Mouse (Mus musculus) kidney, postnatal 4 days (tissue): Measurements from ENCODE around the gene Kctd11.

Source experiments
- DNase-seq, 2 experiments: peaks; one replicate each; pipeline ENCODE4 v3.0.0; 2021; ENCODE audit warnings: mixed read lengths in 2 of 2

Kctd11 gene

DNA sequence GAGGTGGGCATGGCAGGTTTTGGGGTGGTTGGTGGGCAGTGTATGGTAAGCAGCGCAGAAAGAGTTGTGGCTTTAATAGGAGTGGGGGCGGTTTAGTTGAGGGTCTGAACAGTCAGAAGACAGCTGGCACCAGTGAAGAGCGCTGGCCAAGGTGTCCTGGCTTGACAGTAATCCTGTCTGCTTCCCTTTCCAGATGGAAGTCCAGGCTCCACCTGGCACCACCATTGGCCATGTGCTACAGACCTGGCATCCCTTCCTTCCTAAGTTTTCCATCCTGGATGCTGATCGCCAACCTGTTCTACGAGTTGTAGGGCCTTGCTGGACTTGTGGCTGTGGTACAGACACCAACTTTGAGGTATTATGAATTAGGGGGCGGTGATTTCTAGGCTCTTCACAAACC lies 33.2 kb downstream of the Kctd11 start:
- no peak for DNase-seq

DNA sequence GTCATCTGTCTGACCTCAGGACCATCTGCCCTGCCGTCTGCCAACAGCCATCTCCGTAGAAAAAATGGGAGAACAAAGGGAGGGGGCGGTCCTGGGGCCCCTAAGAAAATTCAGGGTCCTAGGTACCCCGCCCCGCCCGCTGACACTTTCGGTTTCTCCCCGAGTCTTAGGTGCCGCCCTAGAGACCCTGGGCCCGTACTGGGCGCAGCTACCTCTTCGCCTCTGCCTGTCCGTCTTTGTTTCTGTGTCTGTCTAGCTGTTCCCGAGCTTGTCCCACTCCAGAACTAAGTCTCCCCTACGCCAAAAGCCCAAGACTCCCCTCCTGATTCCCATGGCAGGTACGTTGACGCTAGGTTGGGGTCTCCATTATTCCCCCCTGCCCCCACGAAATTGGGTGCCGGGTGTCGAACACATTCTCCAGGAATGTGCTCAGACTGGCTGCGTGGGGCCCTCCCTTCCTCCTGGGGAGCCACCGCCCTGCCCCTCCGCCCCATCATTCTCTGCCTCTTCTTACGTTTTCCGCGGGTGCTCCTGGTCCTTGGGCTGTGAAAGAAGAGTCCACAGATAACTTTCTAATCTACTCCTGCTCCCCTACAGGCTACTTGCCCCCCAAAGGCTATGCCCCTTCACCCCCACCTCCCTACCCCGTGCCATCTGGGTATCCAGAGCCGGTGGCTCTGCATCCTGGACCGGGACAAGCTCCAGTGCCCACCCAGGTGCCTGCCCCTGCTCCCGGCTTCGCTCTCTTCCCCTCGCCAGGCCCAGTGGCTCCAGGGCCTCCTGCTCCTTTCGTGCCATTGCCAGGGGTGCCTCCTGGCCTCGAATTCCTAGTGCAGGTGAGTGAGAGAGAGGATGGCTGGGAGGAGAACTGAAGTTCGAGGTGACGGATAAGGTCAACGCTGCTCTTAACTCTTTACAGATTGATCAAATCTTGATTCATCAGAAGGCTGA lies 34.2 kb downstream of the Kctd11 start:
- DNase-seq: peak; percentile 39 to 58

- DNase-seq: peak; percentile 95 to 97
Observed at GRCm38 (mm10) chr11:69846198-69846680, 35.0 kb downstream of the Kctd11 start, which contains the start of gene Plscr3. Gene Plscr3 (plus strand): TSS chr11:69846376.

DNA sequence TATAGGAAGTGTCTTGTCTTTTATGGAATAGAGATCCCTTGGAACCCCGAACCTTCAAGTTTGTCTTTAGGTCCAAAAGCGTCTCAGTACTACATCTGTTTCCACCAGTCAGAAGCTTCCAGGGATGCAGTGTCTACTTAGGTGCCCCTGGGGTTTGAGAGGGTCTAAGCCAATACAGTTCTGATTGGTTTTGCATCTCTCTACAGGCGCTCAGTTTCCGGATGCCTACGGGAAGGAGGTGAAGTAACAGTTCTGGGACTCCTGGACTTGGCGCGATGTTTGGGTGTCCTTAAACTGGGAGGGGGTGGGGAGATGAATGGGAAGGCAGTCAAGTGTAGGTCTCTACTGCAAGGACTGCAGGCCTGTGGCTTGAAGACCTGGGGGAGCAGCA lies 42.5 kb downstream of the Kctd11 start:
- no peak for DNase-seq

DNA sequence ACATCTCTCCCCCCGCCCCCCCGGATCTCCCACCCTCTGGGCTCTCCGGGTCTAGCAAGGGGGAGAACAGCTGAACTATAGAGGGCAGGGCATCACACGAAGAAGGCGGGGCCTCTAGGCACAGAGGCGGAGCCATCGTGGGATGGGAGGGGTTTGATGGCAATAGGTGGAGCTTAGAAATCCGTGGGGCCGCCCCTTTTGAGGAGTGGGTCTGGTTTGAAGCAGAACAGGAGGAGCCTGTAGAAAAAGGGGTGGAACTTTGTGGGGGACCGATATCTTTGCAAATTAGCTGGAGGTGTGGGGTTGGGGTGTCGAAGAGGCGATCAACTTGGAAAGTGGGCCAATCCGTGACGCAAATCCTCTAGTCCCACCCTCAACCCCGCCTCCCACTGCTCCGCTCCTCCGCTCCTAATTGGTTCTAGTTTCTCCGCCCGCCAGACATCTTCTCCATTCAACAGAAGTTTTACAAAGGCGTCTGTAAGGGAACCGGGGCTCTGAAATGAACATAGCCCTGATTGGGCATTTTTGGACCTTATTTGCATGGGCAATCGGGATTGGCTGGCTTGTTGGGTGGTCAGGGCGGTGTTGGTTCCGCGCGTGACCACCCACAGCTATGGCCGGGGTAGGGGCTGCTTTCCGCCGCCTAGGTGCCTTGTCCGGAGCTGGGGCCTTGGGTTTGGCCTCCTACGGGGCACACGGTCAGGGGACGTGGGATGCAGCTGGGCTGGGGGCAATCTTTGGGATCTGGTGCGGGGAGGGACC lies 43.1 kb downstream of the Kctd11 start, which contains the start of gene Tmem256:
TSS of gene Tmem256 (plus strand) at position 563 of the 762 bp plus-strand sequence.
- peak; percentile 96 to 98 for DNase-seq

- DNase-seq: no peak
Observed at GRCm38 (mm10) chr11:69837604-69837951, 43.6 kb downstream of the Kctd11 start, which contains the start of gene Nlgn2. Gene Nlgn2 (minus strand): TSS chr11:69837784.

- peak; percentile 49 to 66 for DNase-seq
Observed at GRCm38 (mm10) chr11:69836703-69837576, 44.3 kb downstream of the Kctd11 start.

DNA sequence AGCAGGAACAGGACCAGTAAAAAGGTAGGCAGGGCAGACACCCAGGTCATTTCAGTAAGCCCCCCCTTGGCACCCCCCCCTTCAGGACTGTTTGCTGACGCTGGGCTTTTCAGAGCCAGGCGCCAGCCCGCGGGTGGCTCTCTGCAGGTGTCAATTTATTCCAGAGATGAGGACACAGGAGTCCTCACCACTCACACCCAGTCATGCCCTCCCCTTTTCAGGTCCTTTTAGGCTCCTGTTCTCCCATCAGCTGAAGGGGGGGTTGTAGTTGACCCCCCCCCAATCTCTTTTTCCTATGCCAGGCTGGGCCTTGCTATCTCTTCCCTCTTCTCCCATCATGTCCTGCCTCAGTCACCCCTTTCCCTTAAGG lies 45.3 kb downstream of the Kctd11 start:
- no peak for DNase-seq

DNA sequence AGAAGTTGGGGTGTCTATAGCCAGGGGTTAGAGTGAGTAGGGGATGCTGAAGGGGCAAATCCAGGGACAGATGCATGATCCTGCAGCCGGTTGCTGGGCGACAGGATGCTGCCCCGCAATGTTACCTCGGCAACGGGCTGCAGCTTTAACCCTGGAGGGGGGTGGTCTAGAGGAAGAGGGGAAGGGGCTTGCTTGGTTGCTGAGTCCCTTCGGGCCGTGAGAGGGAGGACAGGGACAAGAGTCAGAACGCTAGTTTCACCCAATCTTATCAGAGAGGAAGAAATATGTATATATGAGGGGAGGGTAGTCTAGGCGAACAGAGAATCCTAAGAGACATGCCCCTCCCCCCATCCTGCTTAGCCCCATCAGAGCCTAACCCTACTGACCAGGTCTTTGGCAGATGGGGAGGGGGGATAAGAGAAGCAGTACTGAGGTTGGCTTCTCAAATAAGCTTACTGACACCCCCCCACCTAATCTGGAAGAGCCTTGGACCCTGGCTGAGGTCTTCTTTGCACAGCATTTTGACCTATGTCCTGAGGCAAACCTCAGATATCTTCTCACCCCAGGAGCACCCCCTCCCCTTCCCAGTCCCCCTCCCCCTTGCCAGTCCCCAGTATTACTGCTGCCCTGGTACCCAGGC lies 45.8 kb downstream of the Kctd11 start:
- DNase-seq: no peak

DNA sequence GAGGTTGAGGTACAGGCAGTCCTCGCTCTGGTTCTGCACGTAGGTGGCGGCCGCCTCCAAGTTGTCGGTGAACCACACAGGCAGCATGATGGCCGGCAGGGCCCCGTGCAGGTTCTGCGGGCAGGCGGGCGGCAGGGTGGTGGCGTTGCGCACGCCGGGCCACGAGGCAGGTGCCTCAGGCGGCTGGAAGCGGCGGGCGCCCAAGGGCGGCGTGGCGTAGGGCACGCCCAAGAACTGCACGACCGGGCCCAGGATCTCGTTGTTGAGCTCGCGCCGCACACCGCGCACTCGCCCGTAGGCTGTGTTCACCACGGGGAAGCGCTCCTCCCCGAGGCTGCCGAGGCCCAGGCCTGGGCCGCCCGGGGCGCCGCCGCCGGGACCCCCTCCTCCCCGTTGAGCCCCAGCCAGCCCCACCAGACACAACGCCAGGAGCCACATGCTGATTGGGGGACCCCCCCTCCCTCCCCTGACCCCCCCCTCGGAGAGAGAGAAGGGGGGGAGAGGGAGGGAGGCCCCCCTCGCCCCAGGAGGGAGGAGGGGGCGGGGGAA lies 47.1 kb downstream of the Kctd11 start:
- DNase-seq: peak; percentile 58 to 72

- DNase-seq: no peak
Observed at GRCm38 (mm10) chr11:69833554-69833953, 47.7 kb downstream of the Kctd11 start.

- peak in 1 of 2 experiments; percentile 35 for DNase-seq
Observed at GRCm38 (mm10) chr11:69828832-69829231, 52.4 kb downstream of the Kctd11 start.
